Mouse (Mus musculus) heart, embryonic 12.5 days (tissue): ENCODE results near the gene Cars. TPM values are rescaled to one million over a fixed set of nuclear protein-coding genes. Genes with fewer than 3 reads are reported as not detected.

Experiments used
- ATAC-seq: fragments of 200-750 bp; cut with Nextera tagmentation; 2 replicates; pipeline ENCODE4 v1.8.0; 2017; ENCODE audit warnings: moderate TSS enrichment, moderate library complexity; ENCODE audit not compliant: insufficient number of reproducible peaks, low FRiP score
- H3K27ac ChIP-seq: fragments of 300-500 bp; sonication (generic); 2 replicates; pipeline ENCODE4 v1.5.1; 2016; ENCODE audit warnings: mild to moderate bottlenecking, moderate library complexity; ENCODE audit not compliant: poor library complexity, severe bottlenecking
- H3K27me3 ChIP-seq: fragments of 300-500 bp; sonication (generic); replicated peaks from 2 replicates; pipeline ENCODE4 v1.6.1; 2016; ENCODE audit warnings: mild to moderate bottlenecking, moderate library complexity
- H3K36me3 ChIP-seq: fragments of 300-500 bp; sonication (generic); 2 replicates; pipeline ENCODE4 v1.6.1; 2016; ENCODE audit warnings: mild to moderate bottlenecking, moderate library complexity
- H3K4me1 ChIP-seq: fragments of 300-500 bp; sonication (generic); replicated peaks from 2 replicates; pipeline ENCODE4 v1.6.1; 2016; ENCODE audit warnings: mild to moderate bottlenecking
- H3K4me2 ChIP-seq: fragments of 300-500 bp; sonication (generic); 2 replicates; pipeline ENCODE4 v1.6.1; 2016; ENCODE audit warnings: mild to moderate bottlenecking, moderate library complexity
- H3K4me3 ChIP-seq: fragments of 300-500 bp; sonication (generic); 2 replicates; pipeline ENCODE4 v1.5.1; 2016; ENCODE audit warnings: mild to moderate bottlenecking
- H3K9ac ChIP-seq: fragments of 300-500 bp; sonication (generic); 2 replicates; pipeline ENCODE4 v1.6.1; 2016; ENCODE audit warnings: mild to moderate bottlenecking, moderate library complexity
- H3K9me3 ChIP-seq: fragments of 300-500 bp; sonication (generic); replicated peaks from 2 replicates; pipeline ENCODE4 v1.6.1; 2016; ENCODE audit warnings: mild to moderate bottlenecking, moderate library complexity
- WGBS: fragments of 180-500 bp; shearing (Covaris S2); methylation state at CpG from one replicate; pipeline ENCODE4 v1.1.7; 2016; 5-methylcytosine and 5-hydroxymethylcytosine counted together
- microRNA-seq: library from miRNA; unstranded; fragments of <30 nt; microRNA quantifications from one replicate; pipeline ENCODE4, GENCODE M21; 2017
- polyA plus RNA-seq: library from polyadenylated mRNA; unstranded; fragments of >200 nt; fragmentation: Nextera tagmentation; extraction: Ambion mirVana; gene quantifications from 2 replicates; pipeline ENCODE4 v1.2.1, GENCODE M21; 2016

The Cars gene
- polyA plus RNA-seq, 1 experiment from 2014 or later: 31.3 TPM

- no peak for ATAC-seq
- Histone ChIP-seq H3K36me3 (peaks cover 38% of the 10 kb centered on the region), H3K4me3 (no peak overlapping the region)
Measured at GRCm38 (mm10) chr7:143510593-143511334, 89.1 kb downstream of the Cars start.

GRCm38 (mm10) chr7:143509566-143509965 is 90.3 kb downstream of the Cars start:
- H3K4me2 ChIP-seq: no peak overlapping the region
- H3K4me1 ChIP-seq: no peaks in the 10 kb centered on the region
- peaks cover 5% of the 10 kb centered on the region for H3K27me3 ChIP-seq
- peaks cover 26% of the 10 kb centered on the region for H3K36me3 ChIP-seq
- 61% methylated on average over 1 of the region's 1 CpGs for WGBS
- H3K27ac ChIP-seq: no peak overlapping the region
- H3K9ac ChIP-seq: no peak overlapping the region
- H3K4me3 ChIP-seq: no peak overlapping the region
- no peaks in the 10 kb centered on the region for H3K9me3 ChIP-seq
- no peak for ATAC-seq

More at GRCm38 (mm10) chr7:143510593-143511334, 89.1 kb downstream of the Cars start:
- H3K27ac ChIP-seq: no peak overlapping the region
- WGBS: 85% methylated on average over 3 of the region's 3 CpGs
- H3K4me2 ChIP-seq: no peak overlapping the region
- H3K4me1 ChIP-seq: no peaks in the 10 kb centered on the region
- no peaks in the 10 kb centered on the region for H3K27me3 ChIP-seq
- H3K9me3 ChIP-seq: no peaks in the 10 kb centered on the region
- no peak overlapping the region for H3K9ac ChIP-seq

Small RNAs within 50 kb of the gene (microRNA-seq; reads per million reads assigned to microRNA genes)
- gene Mir7064: not detected

Other genes starting within 250 kb of the Cars start
- gene Cdkn1c, start 139.0 kb downstream of the Cars start, polyA plus RNA-seq: 1,218 and 1,354 TPM in 2 replicates
- gene Slc22a18, start 126.4 kb downstream of the Cars start, polyA plus RNA-seq: 0.90 and 0.91 TPM in 2 replicates
- 1.7 and 2.2 TPM in 2 replicates for gene Phlda2, start 96.9 kb downstream of the Cars start, polyA plus RNA-seq
- gene Nap1l4, start 51.0 kb downstream of the Cars start, polyA plus RNA-seq: 236 and 244 TPM in 2 replicates
- gene Tnfrsf26, start 28.6 kb upstream of the Cars start, polyA plus RNA-seq: 0.43 and 0.46 TPM in 2 replicates
- 2.8 and 3.1 TPM in 2 replicates for gene Tnfrsf22, start 49.6 kb upstream of the Cars start, polyA plus RNA-seq
- 2.8 and 3.1 TPM in 2 replicates for gene Tnfrsf23, start 85.8 kb upstream of the Cars start, polyA plus RNA-seq
- 36.6 and 40.3 TPM in 2 replicates for gene Osbpl5, start 156.9 kb upstream of the Cars start, polyA plus RNA-seq
- not detected in 2 replicates for gene Mrgprg, start 166.9 kb upstream of the Cars start, polyA plus RNA-seq
- 3.0 and 3.2 TPM in 2 replicates for gene Mrgpre, start 184.4 kb upstream of the Cars start, polyA plus RNA-seq
- gene Nadsyn1, start 222.8 kb upstream of the Cars start, polyA plus RNA-seq: 7.4 and 8.1 TPM in 2 replicates
- gene Dhcr7, start 223.1 kb upstream of the Cars start, polyA plus RNA-seq: 24.6 and 29.1 TPM in 2 replicates